In the genomic region with DNA sequence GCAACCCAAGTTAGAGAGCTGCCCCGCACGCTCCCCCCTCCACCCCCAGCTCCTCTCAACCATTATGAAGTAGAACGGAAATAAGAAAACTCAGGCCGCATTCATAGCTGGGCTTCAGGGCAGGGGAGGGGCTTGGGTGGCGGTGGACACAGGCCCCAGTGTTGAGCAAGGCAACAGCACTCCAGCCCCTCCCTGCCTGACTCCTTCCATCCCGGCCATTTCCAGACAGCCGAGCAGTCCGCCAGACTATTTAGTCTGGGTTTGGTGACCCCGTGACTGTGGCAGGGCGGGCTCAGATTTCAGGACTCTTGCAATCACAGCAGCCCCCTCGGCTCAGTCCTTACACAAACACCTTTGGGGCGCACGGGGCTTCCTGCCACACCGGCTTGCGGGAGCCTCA, we compare ENCODE assay signal across 10 mouse cellular contexts. TPM values are rescaled to one million over a fixed set of nuclear protein-coding genes. Genes with fewer than 3 reads are reported as not detected.
DNase-seq lines count a peak whose midpoint lies in the region; ATAC-seq and TF ChIP-seq lines count a peak whose summit lies in the region.
"Had no signal": no experiment of that assay in that cellular context is flagged by ENCODE, and none has a peak within 500 bp of the region (broad histone marks: within the 10 kb centered on the region; RNA-seq: fewer than 3 reads in every experiment).

No protein-coding gene starts in this region.

- no peak overlapping the region for H3K9ac ChIP-seq in hindbrain, postnatal 0 days (replicated peaks; ENCODE audit: low read length)
- no peak overlapping the region for H3K9ac ChIP-seq in lung, postnatal 0 days (replicated peaks; ENCODE audit: low read depth)
- H3K9ac ChIP-seq in stomach, embryonic 16.5 days (ENCODE audit: low read length) = peak overlapping the region; percentile 54

- TF ChIP-seq POLR2A in kidney, adult 2 months (IDR thresholded peaks at IDR 0.05; ENCODE audit: low read depth, low read length) = no peak

- H3K4me1 ChIP-seq in kidney, adult 2 months (ENCODE audit: control insufficient read depth, insufficient read depth, low read length) = no peaks in the 10 kb centered on the region
- 0 out of 2 replicates have a peak, but pooled peaks cover 4% of the 10 kb centered on the region for H3K4me1 ChIP-seq in hindbrain, postnatal 0 days (ENCODE audit: insufficient read depth, low read length)
- peaks cover 6% of the 10 kb centered on the region; the same call in 1 of the 2 replicates for H3K4me1 ChIP-seq in lung, postnatal 0 days (ENCODE audit: insufficient read depth, low read depth, low read length)
- H3K4me1 ChIP-seq in stomach, embryonic 16.5 days (ENCODE audit: control insufficient read depth, insufficient read depth, low read length) = peaks cover 17% of the 10 kb centered on the region

- H3K36me3 ChIP-seq in kidney, adult 2 months (ENCODE audit: control insufficient read depth, insufficient read depth, low read length) = no peaks in the 10 kb centered on the region
- no peaks in the 10 kb centered on the region for H3K36me3 ChIP-seq in hindbrain, postnatal 0 days (ENCODE audit: insufficient read depth, low read length)
- no peaks in the 10 kb centered on the region for H3K36me3 ChIP-seq in lung, postnatal 0 days (ENCODE audit: insufficient read depth, low read length)
- no peaks in the 10 kb centered on the region for H3K36me3 ChIP-seq in stomach, embryonic 16.5 days (ENCODE audit: control insufficient read depth, insufficient read depth, low read length)

- no peak for TF ChIP-seq CTCF in kidney, adult 2 months (conservative IDR thresholded peaks at IDR 0.05; ENCODE audit: insufficient read depth, insufficient read length, low read depth, low read length)
- TF ChIP-seq CTCF in hindbrain, postnatal 0 days (IDR thresholded peaks at IDR 0.05; ENCODE audit: low read depth) = no peak
- no peak for TF ChIP-seq CTCF in lung, postnatal 0 days (IDR thresholded peaks at IDR 0.05)

- no peak overlapping the region for H3K4me3 ChIP-seq in kidney, adult 2 months (ENCODE audit: insufficient read depth, low read depth, low read length)
- H3K4me3 ChIP-seq in hindbrain, postnatal 0 days (ENCODE audit: low read length) = no peak overlapping the region
- H3K4me3 ChIP-seq in lung, postnatal 0 days (ENCODE audit: low read depth, low read length) = no peak overlapping the region
- H3K4me3 ChIP-seq in stomach, embryonic 16.5 days (replicated peaks; ENCODE audit: low read length) = 0 out of 2 replicates have a peak overlapping the region, but pooled peaks have one; percentile 1

- no peak overlapping the region for H3K27ac ChIP-seq in kidney, adult 2 months (ENCODE audit: insufficient read depth, low read depth, low read length)
- H3K27ac ChIP-seq in hindbrain, postnatal 0 days = no peak overlapping the region
- peak overlapping the region; percentile 20; the same call in 1 of the 2 replicates for H3K27ac ChIP-seq in lung, postnatal 0 days (ENCODE audit: low read length)
- H3K27ac ChIP-seq in stomach, embryonic 16.5 days (ENCODE audit: low read length) = peak overlapping the region; percentile 36

- H3K9me3 ChIP-seq in hindbrain, postnatal 0 days (ENCODE audit: low read length) = no peaks in the 10 kb centered on the region
- no peaks in the 10 kb centered on the region for H3K9me3 ChIP-seq in lung, postnatal 0 days (ENCODE audit: low read length)
- H3K9me3 ChIP-seq in stomach, embryonic 16.5 days (replicated peaks; ENCODE audit: control insufficient read depth, low read length) = no peaks in the 10 kb centered on the region

- H3K4me2 ChIP-seq in hindbrain, postnatal 0 days (ENCODE audit: low read depth, low read length) = peak overlapping the region; percentile 32
- peak overlapping the region; percentile 37 for H3K4me2 ChIP-seq in lung, postnatal 0 days (replicated peaks; ENCODE audit: low read depth, low read length)
- peak overlapping the region; percentile 34 for H3K4me2 ChIP-seq in stomach, embryonic 16.5 days (ENCODE audit: low read depth, low read length)

- DNase-seq in kidney, adult 2 months = peak; percentile 13
- no peak for DNase-seq in kidney, adult 9 months
- DNase-seq in gastrocnemius, postnatal 10 days = peak; percentile 53
- peak; percentile 51 for DNase-seq in hindbrain, postnatal 0 days (ENCODE audit: low spot score)
- peak; percentile 89 for DNase-seq in lung, postnatal 0 days (ENCODE audit: low spot score)
- no peak for DNase-seq in adrenal gland, adult (ENCODE audit: inconsistent age in 2 of 2, low spot score in 1 of 2)
- no peak for DNase-seq in right cerebral cortex, adult 18-20 months

- ATAC-seq in hindbrain, postnatal 0 days = peak; percentile 90
- ATAC-seq in lung, postnatal 0 days = peak; percentile 93
- peak; percentile 86 for ATAC-seq in stomach, embryonic 16.5 days (ENCODE audit: insufficient read depth, low FRiP score)

- WGBS in kidney, adult 2 months = 18% methylated on average over 15 of the region's 15 CpGs
- WGBS in hindbrain, postnatal 0 days = 14% methylated on average over 15 of the region's 15 CpGs
- WGBS in lung, postnatal 0 days = 10% methylated on average over 15 of the region's 15 CpGs
- 5% methylated on average over 15 of the region's 15 CpGs for WGBS in stomach, embryonic 16.5 days

- TF ChIP-seq EP300 in lung, postnatal 0 days (IDR thresholded peaks at IDR 0.05) = no peak

- no peaks in the 10 kb centered on the region for H3K27me3 ChIP-seq in kidney, adult 2 months (replicated peaks; ENCODE audit: control insufficient read depth, insufficient read depth, low read length)
- H3K27me3 ChIP-seq in hindbrain, postnatal 0 days (ENCODE audit: insufficient read depth, low read length) = no peaks in the 10 kb centered on the region
- H3K27me3 ChIP-seq in lung, postnatal 0 days (replicated peaks; ENCODE audit: insufficient read depth, low read length) = no peaks in the 10 kb centered on the region
- no peaks in the 10 kb centered on the region for H3K27me3 ChIP-seq in stomach, embryonic 16.5 days (ENCODE audit: control insufficient read depth, insufficient read depth, low read length)
- H3K27me3 ChIP-seq: CH12.LX had no signal

RNA-seq across cellular contexts. Expression of a gene that starts 36.5 kb away (rescaled TPM):
- polyA plus RNA-seq in kidney, adult 2 months (2012; rRNA removed) = not detected in 2 replicates
- not detected for total RNA-seq in gastrocnemius, postnatal 10 days (2021)
- not detected in 2 replicates for total RNA-seq in hindbrain, postnatal 0 days (2014; rRNA removed)
- polyA plus RNA-seq in hindbrain, postnatal 0 days (2015; fragmentation: Nextera tagmentation; extraction: Ambion mirVana) = not detected in 2 replicates
- polyA plus RNA-seq in lung, postnatal 0 days (2015; fragmentation: Nextera tagmentation; extraction: Ambion mirVana) = not detected in 2 replicates
- not detected in 2 replicates for polyA plus RNA-seq in stomach, embryonic 16.5 days (2015; fragmentation: Nextera tagmentation; extraction: Ambion mirVana)
- total RNA-seq: CH12.LX had no signal
- polyA plus RNA-seq: testis, adult 2 months had no signal

Comparison
In these comparisons a context has a peak if more than half of its experiments do, and no peak if none do; other contexts are left out.
1. DNase-seq: peak in kidney, adult 2 months (single experiment), gastrocnemius, postnatal 10 days (single experiment), hindbrain, postnatal 0 days (single experiment) and lung, postnatal 0 days (single experiment); none in kidney, adult 9 months (single experiment), adrenal gland, adult (0 of 2) and right cerebral cortex, adult 18-20 months (single experiment).
2. H3K27ac ChIP-seq: peak in lung, postnatal 0 days (single experiment) and stomach, embryonic 16.5 days (single experiment); none in kidney, adult 2 months (single experiment) and hindbrain, postnatal 0 days (single experiment).
3. Peak in every context shown above with its lines, with median percentiles within 50 percentile points of each other: ATAC-seq and H3K4me2 ChIP-seq.